Mouse (Mus musculus) NIH3T3 (cell line): ENCODE data around the gene ccdc198.

Experiments used
- DNase-seq: peaks from one replicate; pipeline ENCODE4 v3.0.0-alpha.2; 2012; ENCODE audit warnings: low read depth

Gene ccdc198

GRCm38 (mm10) chr14:49197031-49197527 is 48.2 kb downstream of the ccdc198 start:
- no peak for DNase-seq

GRCm38 (mm10) chr14:49186270-49186669 is 59.0 kb downstream of the ccdc198 start:
- no peak for DNase-seq

GRCm38 (mm10) chr14:49179736-49180135 is 65.5 kb downstream of the ccdc198 start:
- no peak for DNase-seq

- DNase-seq: peak; percentile 2
These were observed 71.8 kb downstream of the ccdc198 start for GRCm38 (mm10) chr14:49173290-49174135.

- DNase-seq: peak; percentile 62
These were observed 72.7 kb downstream of the ccdc198 start for GRCm38 (mm10) chr14:49172582-49172988.

GRCm38 (mm10) chr14:49171867-49172581 is 73.2 kb downstream of the ccdc198 start, which contains the start of gene Naa30:
Naa30 (plus strand) TSS chr14:49172226.
- peak; percentile 93 for DNase-seq

GRCm38 (mm10) chr14:49171286-49171685 is 74.0 kb downstream of the ccdc198 start:
- no peak for DNase-seq
